Mouse (Mus musculus) embryonic facial prominence, embryonic 11.5 days (tissue): ENCODE data around the gene Srsf4. TPM values are rescaled to one million over a fixed set of nuclear protein-coding genes. Genes with fewer than 3 reads are reported as not detected.

Experiments used
- ATAC-seq: fragments of 200-750 bp; cut with Nextera tagmentation; replicated peaks from 2 replicates; pipeline ENCODE4 v1.8.0; 2017; ENCODE audit warnings: low read depth; ENCODE audit not compliant: insufficient number of reproducible peaks, low FRiP score, low TSS enrichment
- DNase-seq: peaks from one replicate; pipeline ENCODE4 v3.0.0-alpha.2; 2015; ENCODE audit warnings: low spot score
- H3K27ac ChIP-seq: fragments of 300-500 bp; sonication (generic); replicated peaks from 2 replicates; pipeline ENCODE4 v1.5.1; 2014; ENCODE audit warnings: mild to moderate bottlenecking, low read depth, low read length, control low read depth
- H3K27me3 ChIP-seq: fragments of 300-500 bp; sonication (generic); 2 replicates; pipeline ENCODE4 v1.6.1; 2014; ENCODE audit warnings: mild to moderate bottlenecking, low read length, moderate library complexity, mixed read lengths; ENCODE audit not compliant: control insufficient read depth, insufficient read depth
- H3K36me3 ChIP-seq: fragments of 300-500 bp; sonication (generic); replicated peaks from 2 replicates; pipeline ENCODE4 v1.6.1; 2014; ENCODE audit warnings: low read depth, mild to moderate bottlenecking, low read length, moderate library complexity, mixed read lengths; ENCODE audit not compliant: control insufficient read depth, insufficient read depth
- H3K4me1 ChIP-seq: fragments of 300-500 bp; sonication (generic); 2 replicates; pipeline ENCODE4 v1.6.1; 2014; ENCODE audit warnings: low read length, mixed read lengths; ENCODE audit not compliant: control insufficient read depth, insufficient read depth
- H3K4me2 ChIP-seq: fragments of 300-500 bp; sonication (generic); 2 replicates; pipeline ENCODE4 v1.6.1; 2014; ENCODE audit warnings: low read depth, mild to moderate bottlenecking, control low read depth, low read length, moderate library complexity
- H3K4me3 ChIP-seq: fragments of 300-500 bp; sonication (generic); 2 replicates; pipeline ENCODE4 v1.5.1; 2014; ENCODE audit warnings: low read depth, low read length, control low read depth
- H3K9ac ChIP-seq: fragments of 300-500 bp; sonication (generic); replicated peaks from 2 replicates; pipeline ENCODE4 v1.6.1; 2014; ENCODE audit warnings: mild to moderate bottlenecking, control low read depth, low read length
- H3K9me3 ChIP-seq: fragments of 300-500 bp; sonication (generic); replicated peaks from 2 replicates; pipeline ENCODE4 v1.6.1; 2016; ENCODE audit warnings: mild to moderate bottlenecking, low read length, inconsistent platforms, mixed read lengths; ENCODE audit not compliant: control insufficient read depth
- WGBS: fragments of 180-500 bp; shearing (Covaris S2); extraction: QIAGEN DNeasy Blood & Tissue Kit; methylation state at CpG from one replicate; pipeline ENCODE4 v1.1.7; 2014; 5-methylcytosine and 5-hydroxymethylcytosine counted together
- polyA plus RNA-seq: library from polyadenylated mRNA; unstranded; fragments of >200 nt; fragmentation: Nextera tagmentation; extraction: Ambion mirVana; gene quantifications from 2 replicates; pipeline ENCODE4 v1.2.1, GENCODE M21; 2014

Srsf4 gene
- polyA plus RNA-seq, 1 experiment from 2014 or later: 131 TPM

GRCm38 (mm10) chr4:131833971-131834609, 39.3 kb upstream of the Srsf4 start:
- WGBS: 23% methylated on average over 9 of the region's 9 CpGs
- Histone ChIP-seq H3K27me3 (peaks cover 3% of the 10 kb centered on the region; the same call in 1 of the 2 replicates), H3K27ac (no peak overlapping the region), H3K4me2 (no peak overlapping the region), H3K9ac (no peak overlapping the region), H3K9me3 (no peaks in the 10 kb centered on the region), H3K4me1 (peaks cover 8% of the 10 kb centered on the region), H3K4me3 (no peak overlapping the region), H3K36me3 (no peaks in the 10 kb centered on the region)
- peak; percentile 41 for DNase-seq
- no peak for ATAC-seq

GRCm38 (mm10) chr4:131836351-131836881, 37.0 kb upstream of the Srsf4 start:
- ATAC-seq (no peak), DNase-seq (peak; percentile 46)
- no peaks in the 10 kb centered on the region for H3K9me3 ChIP-seq
- peaks cover 8% of the 10 kb centered on the region for H3K4me1 ChIP-seq
- no peaks in the 10 kb centered on the region for H3K36me3 ChIP-seq
- peak overlapping the region; percentile 84 for H3K9ac ChIP-seq
- H3K4me3 ChIP-seq: peak overlapping the region; percentile 68
- peaks cover 3% of the 10 kb centered on the region; the same call in 1 of the 2 replicates for H3K27me3 ChIP-seq
- H3K27ac ChIP-seq: no peak overlapping the region
- peak overlapping the region; percentile 99 for H3K4me2 ChIP-seq
- WGBS: under 1% methylated on average over 37 of the region's 39 CpGs

GRCm38 (mm10) chr4:131836891-131837491, 36.4 kb upstream of the Srsf4 start:
- H3K4me1 ChIP-seq: peaks cover 8% of the 10 kb centered on the region
- H3K27ac ChIP-seq: no peak overlapping the region
- H3K4me3 ChIP-seq: peak overlapping the region; percentile 68
- no peaks in the 10 kb centered on the region for H3K36me3 ChIP-seq
- peaks cover 3% of the 10 kb centered on the region; the same call in 1 of the 2 replicates for H3K27me3 ChIP-seq
- no peaks in the 10 kb centered on the region for H3K9me3 ChIP-seq
- WGBS: under 1% methylated on average over 67 of the region's 76 CpGs
- H3K4me2 ChIP-seq: peak overlapping the region; percentile 99
- DNase-seq (peak; percentile 51), ATAC-seq (no peak)
- peak overlapping the region; percentile 84 for H3K9ac ChIP-seq

- WGBS: 0% methylated on average over 47 of the region's 72 CpGs
- H3K4me3 ChIP-seq: peak within 1 kb of the TSS; percentile 68
- H3K4me1 ChIP-seq: peaks cover 8% of the 10 kb centered on the region
- peak; percentile 63 for ATAC-seq
- DNase-seq: peak; percentile 89
- peak within 1 kb of the TSS; percentile 84 for H3K9ac ChIP-seq
- no peak within 1 kb of the TSS for H3K27ac ChIP-seq
- no peaks in the 10 kb centered on the region for H3K36me3 ChIP-seq
- H3K27me3 ChIP-seq: peaks cover 3% of the 10 kb centered on the region; the same call in 1 of the 2 replicates
- peak within 1 kb of the TSS; percentile 99 for H3K4me2 ChIP-seq
- H3K9me3 ChIP-seq: no peaks in the 10 kb centered on the region
Observed at GRCm38 (mm10) chr4:131837872-131838524, 35.4 kb upstream of the Srsf4 start, which contains the start of gene Ptpru. TSS of gene Ptpru (minus strand) at chr4:131838288.

GRCm38 (mm10) chr4:131843290-131843743, 30.1 kb upstream of the Srsf4 start, which contains the start of gene Mecr:
TSS of gene Mecr (plus strand) at chr4:131843470.
- Histone ChIP-seq H3K4me1 (no peaks in the 10 kb centered on the region), H3K4me3 (peak within 1 kb of the TSS; percentile 66), H3K4me2 (peak within 1 kb of the TSS; percentile 56), H3K27ac (no peak within 1 kb of the TSS), H3K9ac (peak within 1 kb of the TSS; percentile 62), H3K36me3 (no peaks in the 10 kb centered on the region), H3K9me3 (no peaks in the 10 kb centered on the region), H3K27me3 (no peaks in the 10 kb centered on the region)
- ATAC-seq (peak; percentile 69), DNase-seq (peak; percentile 95)
- WGBS: 0% methylated on average over 37 of the region's 37 CpGs

GRCm38 (mm10) chr4:131845991-131846778, 27.2 kb upstream of the Srsf4 start:
- Histone ChIP-seq H3K36me3 (no peaks in the 10 kb centered on the region), H3K4me3 (no peak overlapping the region), H3K9ac (no peak overlapping the region), H3K27me3 (no peaks in the 10 kb centered on the region), H3K27ac (no peak overlapping the region), H3K4me1 (no peaks in the 10 kb centered on the region), H3K9me3 (no peaks in the 10 kb centered on the region), H3K4me2 (no peak overlapping the region)
- ATAC-seq: no peak
- 81% methylated on average over 8 of the region's 8 CpGs for WGBS
- DNase-seq: no peak

- 0 out of 2 replicates have a peak, but pooled peaks have one; percentile 39 for ATAC-seq
Observed at GRCm38 (mm10) chr4:131848082-131848481, 25.3 kb upstream of the Srsf4 start.

More at GRCm38 (mm10) chr4:131848082-131848481, 25.3 kb upstream of the Srsf4 start:
- peak overlapping the region; percentile 62 for H3K27ac ChIP-seq
- H3K4me1 ChIP-seq: no peaks in the 10 kb centered on the region
- no peak overlapping the region for H3K4me2 ChIP-seq
- no peaks in the 10 kb centered on the region for H3K36me3 ChIP-seq
- DNase-seq: peak; percentile 56
- H3K4me3 ChIP-seq: no peak overlapping the region
- no peak overlapping the region for H3K9ac ChIP-seq
- 66% methylated on average over 6 of the region's 6 CpGs for whole genome bisulfite sequencing
- no peaks in the 10 kb centered on the region for H3K9me3 ChIP-seq
- no peaks in the 10 kb centered on the region for H3K27me3 ChIP-seq
